Mouse (Mus musculus): ENCODE results near the gene Zfp839. TPM values are rescaled to one million over a fixed set of nuclear protein-coding genes. Genes with fewer than 3 reads are reported as not detected.
A peak's percentile ranks its signal among the peaks of the same experiment; 100 is the strongest.
"Not testable (repeated sequence)": the region's sequence is repeated elsewhere in the genome, so short reads cannot be mapped to it uniquely, and the experiment has no call there.

Gene Zfp839
- polyA plus RNA-seq, 2 experiments: 0.62 to 1.9 TPM

DNA sequence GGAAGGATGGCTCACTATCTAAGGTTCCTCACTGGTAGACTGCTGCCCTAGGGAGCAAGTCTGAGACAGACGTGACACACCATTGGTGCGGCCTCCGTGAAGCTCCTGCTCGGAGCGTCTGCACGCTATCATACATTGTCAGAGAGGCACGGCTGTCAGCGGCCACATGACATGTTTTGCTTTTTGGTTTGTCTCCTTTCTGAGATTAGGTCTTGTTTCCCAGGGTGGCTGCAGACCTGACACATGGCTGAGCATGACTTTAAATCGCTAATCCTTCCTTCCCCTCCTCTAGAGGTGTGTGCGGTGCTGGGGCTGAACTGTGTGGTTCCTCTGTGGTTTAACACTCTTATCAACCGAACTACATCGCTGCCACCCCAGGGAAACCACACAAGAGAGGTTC, 1.4 kb downstream of the Zfp839 start:
- DNase-seq (ENCODE audit: low read depth in 3 of 3, low spot score in 3 of 3): peak in 1 of 3 experiments; percentile 38
- peak overlapping the region; percentile 3 for H3K27ac ChIP-seq
- no peaks in the 10 kb centered on the region for H3K9me3 ChIP-seq (ENCODE audit: control insufficient read depth, low read length)
- peak overlapping the region; percentile 65 for H3K4me2 ChIP-seq (ENCODE audit: low read depth)
- no peaks in the 10 kb centered on the region for H3K36me3 ChIP-seq (replicated peaks; ENCODE audit: control insufficient read depth, insufficient read depth, low read depth)
- ATAC-seq (ENCODE audit: insufficient read depth): peak; percentile 65
- WGBS (ENCODE audit: insufficient replicate concordance): 5% methylated on average over 12 of the region's 12 CpGs
- peak overlapping the region; percentile 83 for H3K9ac ChIP-seq (replicated peaks)
- TF ChIP-seq CTCF (IDR thresholded peaks at IDR 0.05; ENCODE audit: low read depth): no peak
- TF ChIP-seq EP300 (IDR thresholded peaks at IDR 0.05; ENCODE audit: low read depth): no peak
- peak overlapping the region; percentile 81 to 89 for H3K4me3 ChIP-seq (ENCODE audit: insufficient read depth in 1 of 2, low read depth in 2 of 2, low read length in 2 of 2)
- peaks cover 14 to 25% of the 10 kb centered on the region in 2 experiments for H3K4me1 ChIP-seq (replicated peaks; ENCODE audit: control insufficient read depth in 2 of 2, insufficient read depth in 2 of 2, low read length in 1 of 2)
- no peaks in the 10 kb centered on the region for H3K27me3 ChIP-seq (ENCODE audit: control insufficient read depth, insufficient read depth, low read length)

DNA sequence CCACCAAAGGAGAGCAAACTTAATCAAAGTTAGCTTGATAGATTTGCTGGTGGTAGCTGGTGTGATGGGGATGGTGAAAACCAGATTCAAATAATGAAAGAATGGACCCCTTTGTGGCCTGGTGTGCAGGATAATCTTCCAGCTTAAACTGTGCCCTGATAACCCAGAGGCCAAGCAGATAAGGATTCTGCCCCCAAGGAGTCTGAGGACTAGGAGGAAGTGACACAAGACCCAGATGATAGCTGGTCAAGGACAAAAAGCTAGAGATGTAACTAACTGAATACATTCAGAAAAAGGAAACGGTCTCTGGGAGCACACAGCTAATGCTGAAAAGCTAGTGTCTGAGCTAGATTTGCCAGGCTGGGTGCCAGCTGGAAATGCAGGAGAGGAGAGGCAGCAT, 1.9 kb downstream of the Zfp839 start:
- H3K27ac ChIP-seq: no peak overlapping the region
- 22% methylated on average over 1 of the region's 1 CpGs for whole genome bisulfite sequencing (ENCODE audit: insufficient replicate concordance)
- H3K4me1 ChIP-seq (replicated peaks; ENCODE audit: control insufficient read depth in 2 of 2, insufficient read depth in 2 of 2, low read length in 1 of 2): peaks cover 14 to 25% of the 10 kb centered on the region in 2 experiments
- H3K4me2 ChIP-seq (ENCODE audit: low read depth): peak overlapping the region; percentile 65
- H3K9me3 ChIP-seq (ENCODE audit: control insufficient read depth, low read length): no peaks in the 10 kb centered on the region
- H3K27me3 ChIP-seq (ENCODE audit: control insufficient read depth, insufficient read depth, low read length): no peaks in the 10 kb centered on the region
- no peak overlapping the region; a peak in 1 of 4 replicates for H3K4me3 ChIP-seq (ENCODE audit: insufficient read depth in 1 of 2, low read depth in 2 of 2, low read length in 2 of 2)
- no peak for DNase-seq (ENCODE audit: low read depth in 3 of 3, low spot score in 3 of 3)
- TF ChIP-seq EP300 (IDR thresholded peaks at IDR 0.05; ENCODE audit: low read depth) (no peak), CTCF (IDR thresholded peaks at IDR 0.05; ENCODE audit: low read depth) (no peak)
- H3K36me3 ChIP-seq (replicated peaks; ENCODE audit: control insufficient read depth, insufficient read depth, low read depth): no peaks in the 10 kb centered on the region
- ATAC-seq (ENCODE audit: insufficient read depth): no peak
- no peak overlapping the region for H3K9ac ChIP-seq (replicated peaks)

DNA sequence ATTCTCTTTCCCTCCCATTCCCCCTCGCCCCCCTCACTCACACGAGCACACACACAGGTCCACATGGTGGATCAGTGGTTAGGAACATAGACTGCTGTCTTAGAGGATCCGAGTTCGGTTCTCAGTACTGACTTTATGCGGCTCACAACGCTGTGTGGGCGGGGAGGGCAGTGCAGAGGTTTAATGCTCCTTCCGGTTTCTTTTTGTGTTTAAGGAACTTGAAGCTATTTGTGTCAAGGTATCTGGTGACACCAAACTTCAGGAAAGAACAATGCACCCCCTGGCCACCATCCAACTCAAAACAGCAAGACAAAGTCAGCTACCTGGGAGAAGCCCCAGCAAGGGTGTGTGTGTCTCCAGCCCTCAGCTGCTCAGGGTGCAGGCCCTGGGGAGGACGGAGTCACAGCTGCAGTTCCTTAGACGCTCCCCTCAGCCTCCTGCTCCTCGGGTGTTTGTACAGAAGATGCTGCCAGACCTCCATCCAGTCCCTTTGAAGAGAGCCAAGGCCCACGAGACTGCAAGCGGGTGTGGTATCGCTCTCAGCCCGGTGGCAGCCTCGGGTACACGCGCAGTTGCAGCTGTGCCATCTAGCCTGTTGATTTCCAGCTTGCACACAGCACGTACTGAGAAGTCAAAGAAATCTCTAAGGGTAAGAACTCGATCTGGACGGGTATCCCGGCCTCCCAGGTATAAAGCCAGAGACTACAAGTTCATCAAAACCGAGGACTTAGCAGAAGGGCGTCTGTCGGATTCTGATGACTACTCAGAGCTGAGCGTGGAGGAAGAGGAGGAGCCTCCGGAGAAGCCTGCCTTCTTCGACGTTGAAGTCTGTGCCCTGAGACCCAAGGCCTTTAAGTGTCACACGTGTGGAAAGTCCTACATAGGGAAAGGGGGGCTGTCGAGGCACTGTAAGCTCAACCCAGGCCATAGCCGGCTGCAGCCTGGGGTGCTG, 5.0 kb downstream of the Zfp839 start:
- H3K27me3 ChIP-seq (ENCODE audit: control insufficient read depth, insufficient read depth, low read length): no peaks in the 10 kb centered on the region
- WGBS (ENCODE audit: insufficient replicate concordance): 71% methylated on average over 32 of the region's 32 CpGs
- no peak for DNase-seq (ENCODE audit: low read depth in 3 of 3, low spot score in 3 of 3)
- no peak for ATAC-seq (ENCODE audit: insufficient read depth)
- no peak overlapping the region for H3K4me3 ChIP-seq (ENCODE audit: insufficient read depth in 1 of 2, low read depth in 2 of 2, low read length in 2 of 2)
- no peak overlapping the region for H3K4me2 ChIP-seq (ENCODE audit: low read depth)
- H3K4me1 ChIP-seq (replicated peaks; ENCODE audit: control insufficient read depth in 2 of 2, insufficient read depth in 2 of 2, low read length in 1 of 2): peaks cover 14 to 20% of the 10 kb centered on the region in 2 experiments
- TF ChIP-seq EP300 (IDR thresholded peaks at IDR 0.05; ENCODE audit: low read depth) (no peak), CTCF (IDR thresholded peaks at IDR 0.05; ENCODE audit: low read depth) (no peak)
- H3K27ac ChIP-seq: no peak overlapping the region
- no peaks in the 10 kb centered on the region for H3K36me3 ChIP-seq (replicated peaks; ENCODE audit: control insufficient read depth, insufficient read depth, low read depth)
- H3K9ac ChIP-seq (replicated peaks): no peak overlapping the region
- H3K9me3 ChIP-seq (ENCODE audit: control insufficient read depth, low read length): no peaks in the 10 kb centered on the region

DNA sequence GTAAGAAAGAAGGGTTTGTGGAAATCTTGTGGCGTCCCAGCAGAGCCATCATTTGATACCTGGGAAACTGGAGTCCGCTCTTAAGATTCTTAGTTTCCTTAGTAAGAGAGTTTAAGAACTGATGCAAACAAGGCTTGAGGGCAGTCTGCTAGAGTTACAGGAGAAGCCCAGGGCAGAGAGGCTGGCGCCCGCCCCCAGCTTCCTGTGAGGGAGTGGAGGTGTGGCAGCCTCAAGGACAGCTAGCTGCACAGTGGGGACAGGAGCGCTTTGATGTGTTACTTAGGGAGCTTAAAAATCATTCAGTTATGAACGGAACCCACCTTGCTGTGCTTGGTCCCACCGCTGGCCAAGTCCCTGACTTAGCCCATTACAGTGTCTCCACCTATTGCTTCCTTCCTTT, 7.1 kb downstream of the Zfp839 start:
- Histone ChIP-seq H3K4me3 (ENCODE audit: insufficient read depth in 1 of 2, low read depth in 2 of 2, low read length in 2 of 2) (no peak overlapping the region), H3K27me3 (ENCODE audit: control insufficient read depth, insufficient read depth, low read length) (no peaks in the 10 kb centered on the region), H3K36me3 (replicated peaks; ENCODE audit: control insufficient read depth, insufficient read depth, low read depth) (no peaks in the 10 kb centered on the region), H3K9me3 (ENCODE audit: control insufficient read depth, low read length) (no peaks in the 10 kb centered on the region), H3K9ac (replicated peaks) (no peak overlapping the region), H3K4me2 (ENCODE audit: low read depth) (no peak overlapping the region), H3K4me1 (replicated peaks; ENCODE audit: control insufficient read depth in 2 of 2, insufficient read depth in 2 of 2, low read length in 1 of 2) (peaks cover 0 to 7% of the 10 kb centered on the region in 2 experiments; a peak in 3 of 4 replicates), H3K27ac (no peak overlapping the region)
- TF ChIP-seq CTCF (IDR thresholded peaks at IDR 0.05; ENCODE audit: low read depth): no peak
- no peak for TF ChIP-seq EP300 (IDR thresholded peaks at IDR 0.05; ENCODE audit: low read depth)
- DNase-seq (ENCODE audit: low read depth in 3 of 3, low spot score in 3 of 3) (no peak), ATAC-seq (ENCODE audit: insufficient read depth) (no peak)
- WGBS (ENCODE audit: insufficient replicate concordance): 44% methylated on average over 7 of the region's 7 CpGs

- DNase-seq (ENCODE audit: low read depth in 3 of 3, low spot score in 3 of 3); H3K4me3 ChIP-seq (ENCODE audit: insufficient read depth in 1 of 2, low read depth in 2 of 2, low read length in 2 of 2); ATAC-seq (ENCODE audit: insufficient read depth): not testable (repeated sequence)
These were observed 8.6 kb downstream of the Zfp839 start for GRCm38 (mm10) chr12:110858681-110859080.

More at GRCm38 (mm10) chr12:110858681-110859080, 8.6 kb downstream of the Zfp839 start:
- not testable (repeated sequence) for H3K27ac ChIP-seq; H3K4me2 ChIP-seq (ENCODE audit: low read depth); H3K9me3 ChIP-seq (ENCODE audit: control insufficient read depth, low read length); H3K9ac ChIP-seq (replicated peaks); H3K36me3 ChIP-seq (replicated peaks; ENCODE audit: control insufficient read depth, insufficient read depth, low read depth); H3K4me1 ChIP-seq (replicated peaks; ENCODE audit: control insufficient read depth in 2 of 2, insufficient read depth in 2 of 2, low read length in 1 of 2); H3K27me3 ChIP-seq (ENCODE audit: control insufficient read depth, insufficient read depth, low read length)
- 89% methylated on average over 15 of the region's 15 CpGs for WGBS (ENCODE audit: insufficient replicate concordance)

Measured in liver, embryonic 14.5 days (tissue).